Mouse (Mus musculus) skeletal muscle tissue, adult 2 months (tissue): ENCODE data around the gene Tmcc2.
"Not testable (repeated sequence)": the region's sequence is repeated elsewhere in the genome, so short reads cannot be mapped to it uniquely, and the experiment has no call there.

Source experiments
- DNase-seq: peaks from one replicate; pipeline ENCODE4 v3.0.0-alpha.2; 2012; ENCODE audit warnings: low read depth, low spot score

The Tmcc2 gene

GRCm38 (mm10) chr1:132367692-132368506 is 23.2 kb downstream of the Tmcc2 start:
- DNase-seq, result peak; percentile 84

DNA sequence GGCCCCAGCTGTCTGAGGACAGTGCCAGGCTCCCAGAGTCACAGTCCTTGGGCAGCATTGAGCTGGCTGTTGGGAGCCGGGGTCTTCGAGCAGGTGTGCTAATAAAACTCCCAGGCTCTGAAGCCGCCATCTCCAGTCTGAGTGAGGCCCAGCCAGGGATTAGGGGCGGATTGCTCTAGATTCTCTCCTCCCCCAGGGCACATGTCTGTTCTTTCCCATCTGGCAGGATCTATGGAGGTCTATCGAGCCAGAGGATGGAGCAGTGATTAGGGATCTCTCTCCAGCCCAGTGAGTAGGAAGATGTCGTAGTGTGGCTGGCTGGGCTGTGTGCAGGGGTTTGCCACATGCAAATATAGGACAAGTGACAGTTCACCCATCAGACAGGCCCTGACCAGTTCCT is 24.1 kb downstream of the Tmcc2 start:
- DNase-seq, result no peak

- no peak for DNase-seq
These were observed 24.8 kb downstream of the Tmcc2 start for GRCm38 (mm10) chr1:132366235-132366634.

GRCm38 (mm10) chr1:132365645-132366044 is 25.4 kb downstream of the Tmcc2 start:
- DNase-seq, result no peak

DNA sequence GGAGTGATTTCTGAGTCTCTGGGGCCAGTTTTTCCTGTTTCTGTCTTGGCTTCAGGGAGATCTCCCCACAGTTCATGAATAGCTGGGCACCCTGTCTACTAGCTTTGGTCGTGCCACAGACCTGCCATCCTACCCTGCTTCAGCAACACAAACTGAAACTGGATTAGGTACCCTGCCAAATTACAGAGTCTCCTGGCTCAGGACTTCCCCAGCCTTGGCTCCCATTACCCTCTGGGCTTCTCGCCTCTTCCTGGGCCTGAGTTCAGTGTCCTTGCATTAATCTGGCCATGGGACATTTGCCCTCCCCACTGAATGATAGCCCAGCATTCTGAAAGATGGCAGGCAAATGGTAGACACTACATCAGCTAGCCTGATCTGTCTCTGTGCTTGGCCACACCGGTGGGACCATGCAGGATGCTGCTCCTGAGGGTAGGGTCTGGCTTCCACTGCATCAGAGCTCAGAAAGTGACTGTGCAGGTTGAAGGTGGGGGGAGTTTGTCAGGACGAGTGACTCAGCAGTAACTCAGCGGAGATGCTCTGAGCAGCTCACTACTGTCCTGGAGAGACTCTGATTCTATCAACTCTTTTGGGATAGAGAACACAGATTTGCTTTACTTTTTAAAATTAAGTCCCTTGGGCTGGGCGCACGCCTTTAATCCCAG is 26.1 kb downstream of the Tmcc2 start:
- peak; percentile 82 for DNase-seq

- no peak for DNase-seq
These were observed 26.7 kb downstream of the Tmcc2 start for GRCm38 (mm10) chr1:132364388-132364787.

DNA sequence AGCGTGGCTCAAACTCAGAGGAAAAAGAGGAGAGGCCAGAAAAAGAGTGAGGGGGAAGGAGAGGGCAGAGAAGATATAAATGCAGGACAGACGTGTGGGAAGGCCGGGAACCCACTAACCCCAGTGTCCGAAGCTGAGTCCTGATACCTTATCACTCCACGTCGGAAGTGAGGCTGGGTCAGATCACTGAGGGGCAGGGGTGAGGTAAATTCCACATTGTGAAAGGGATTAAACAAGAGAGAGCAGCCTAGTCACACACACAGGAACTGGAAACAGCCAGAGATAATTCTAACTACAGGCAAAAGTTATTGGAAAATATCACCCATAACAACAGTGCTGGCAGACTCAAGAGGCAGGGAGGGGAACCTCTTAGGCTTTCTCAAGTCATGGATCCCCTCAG is 29.1 kb downstream of the Tmcc2 start:
- no peak for DNase-seq

DNA sequence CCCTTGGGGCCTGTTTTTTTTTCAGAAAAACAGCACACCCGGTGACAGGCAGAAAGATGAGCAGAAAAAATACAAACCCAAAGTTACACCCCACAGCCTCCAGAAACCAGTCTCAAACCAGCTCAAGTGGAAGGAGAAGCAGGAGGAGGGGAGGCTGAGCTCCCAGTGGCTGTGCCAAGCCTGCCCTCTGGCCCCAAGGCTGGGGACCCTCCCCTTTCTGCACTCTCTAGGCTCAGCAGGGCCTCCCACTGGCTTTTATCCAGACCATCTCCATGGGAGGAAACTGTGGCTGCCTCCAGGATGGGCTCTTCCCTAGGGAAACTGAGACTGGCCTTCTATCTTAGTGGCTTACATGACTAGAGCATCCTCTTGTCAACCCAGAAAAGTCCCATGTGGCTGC is 34.2 kb downstream of the Tmcc2 start:
- DNase-seq, result no peak

DNA sequence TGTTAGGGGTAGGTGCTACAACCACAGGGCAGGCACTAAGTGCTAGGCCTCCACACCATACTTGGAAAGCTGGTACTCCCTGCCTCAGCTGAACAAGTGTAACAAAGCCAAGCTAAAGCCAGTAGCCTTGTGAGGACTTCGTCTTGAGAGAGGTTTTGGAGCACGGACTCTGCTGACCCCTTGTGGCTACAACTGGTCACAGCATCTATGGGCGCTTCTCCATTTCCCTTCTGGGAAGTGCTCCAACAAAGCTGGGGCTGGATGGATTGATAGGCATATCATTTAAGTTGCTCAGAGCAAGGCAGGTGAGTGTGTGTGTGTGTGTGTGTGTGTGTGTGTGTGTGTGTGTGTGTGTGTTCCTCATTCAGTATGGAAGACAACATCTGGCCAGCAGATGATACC is 35.2 kb downstream of the Tmcc2 start:
- peak; percentile 93 for DNase-seq

GRCm38 (mm10) chr1:132355162-132355601 is 35.9 kb downstream of the Tmcc2 start:
- DNase-seq, result no peak

GRCm38 (mm10) chr1:132354234-132354633 is 36.8 kb downstream of the Tmcc2 start:
- no peak for DNase-seq

GRCm38 (mm10) chr1:132353389-132353788 is 37.7 kb downstream of the Tmcc2 start:
- DNase-seq, result no peak

GRCm38 (mm10) chr1:132351058-132351457 is 40.0 kb downstream of the Tmcc2 start:
- DNase-seq, result no peak

DNA sequence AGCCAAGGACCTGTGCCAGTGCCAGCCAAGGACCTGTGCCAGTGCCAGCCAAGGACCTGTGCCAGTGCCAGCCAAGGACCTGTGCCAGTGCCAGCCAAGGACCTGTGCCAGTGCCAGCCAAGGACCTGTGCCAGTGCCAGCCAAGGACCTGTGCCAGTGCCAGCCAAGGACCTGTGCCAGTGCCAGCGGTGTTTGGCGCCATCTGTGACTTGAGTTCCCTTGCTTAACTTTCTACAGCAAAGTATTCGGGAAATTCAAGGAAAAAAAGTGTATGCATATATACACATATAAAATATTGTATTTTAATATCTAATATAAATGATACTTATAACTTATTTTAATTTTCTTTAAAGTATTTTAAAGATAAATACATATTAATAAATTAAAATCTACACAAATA is 41.5 kb downstream of the Tmcc2 start:
- not testable (repeated sequence) for DNase-seq

DNA sequence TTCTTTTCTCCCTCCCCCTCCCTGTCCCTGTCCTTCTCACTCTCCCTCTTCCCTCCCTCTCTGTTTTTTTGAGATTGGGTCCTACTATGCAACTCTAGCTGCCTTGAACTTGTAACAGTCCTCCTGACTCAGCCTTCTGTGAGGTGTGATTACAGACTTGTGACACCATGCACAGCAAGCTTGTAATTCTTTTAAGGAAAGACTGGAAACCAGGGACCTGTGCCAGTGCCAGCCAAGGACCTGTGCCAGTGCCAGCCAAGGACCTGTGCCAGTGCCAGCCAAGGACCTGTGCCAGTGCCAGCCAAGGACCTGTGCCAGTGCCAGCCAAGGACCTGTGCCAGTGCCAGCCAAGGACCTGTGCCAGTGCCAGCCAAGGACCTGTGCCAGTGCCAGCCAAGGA is 42.0 kb downstream of the Tmcc2 start:
- not testable (repeated sequence) for DNase-seq

DNA sequence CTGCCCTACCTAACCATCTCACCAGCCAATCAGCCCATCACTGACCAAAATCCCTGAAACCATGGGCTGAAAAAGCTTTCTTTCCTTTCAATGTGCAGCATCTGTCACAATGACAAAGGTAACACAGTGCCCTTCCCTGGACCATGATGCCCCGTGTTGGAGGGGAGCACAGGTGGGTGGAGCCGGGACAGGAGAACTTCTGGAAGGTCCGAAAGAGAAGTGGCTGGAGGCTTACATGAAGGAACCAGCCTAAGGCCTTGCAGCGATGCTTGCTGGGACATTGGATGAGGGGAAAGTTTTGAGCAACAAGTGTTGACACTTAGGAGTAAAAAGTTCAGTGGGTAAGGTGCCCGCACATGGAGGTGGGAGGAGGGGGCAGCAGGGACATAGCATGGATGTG is 42.7 kb downstream of the Tmcc2 start:
- no peak for DNase-seq

DNA sequence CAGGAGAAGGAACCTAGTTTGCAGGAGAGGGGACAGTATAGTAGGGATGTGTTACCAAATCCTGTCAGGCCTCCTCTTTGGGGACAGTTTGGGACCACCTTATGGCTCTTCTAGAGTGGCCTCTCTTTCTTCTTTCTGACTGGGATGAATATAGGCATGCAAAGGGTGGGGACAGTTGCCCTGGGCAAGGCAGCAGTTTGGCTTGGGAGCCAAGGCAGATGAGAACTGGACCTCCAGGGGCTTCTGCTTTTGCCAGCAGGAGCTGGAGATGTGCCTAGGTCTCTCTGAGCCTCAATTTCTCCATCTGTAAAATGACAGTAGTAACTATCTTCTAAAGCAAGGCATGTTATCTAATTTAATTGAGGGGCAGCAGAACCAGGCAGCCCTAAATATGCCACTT is 44.1 kb downstream of the Tmcc2 start:
- DNase-seq, result no peak

DNA sequence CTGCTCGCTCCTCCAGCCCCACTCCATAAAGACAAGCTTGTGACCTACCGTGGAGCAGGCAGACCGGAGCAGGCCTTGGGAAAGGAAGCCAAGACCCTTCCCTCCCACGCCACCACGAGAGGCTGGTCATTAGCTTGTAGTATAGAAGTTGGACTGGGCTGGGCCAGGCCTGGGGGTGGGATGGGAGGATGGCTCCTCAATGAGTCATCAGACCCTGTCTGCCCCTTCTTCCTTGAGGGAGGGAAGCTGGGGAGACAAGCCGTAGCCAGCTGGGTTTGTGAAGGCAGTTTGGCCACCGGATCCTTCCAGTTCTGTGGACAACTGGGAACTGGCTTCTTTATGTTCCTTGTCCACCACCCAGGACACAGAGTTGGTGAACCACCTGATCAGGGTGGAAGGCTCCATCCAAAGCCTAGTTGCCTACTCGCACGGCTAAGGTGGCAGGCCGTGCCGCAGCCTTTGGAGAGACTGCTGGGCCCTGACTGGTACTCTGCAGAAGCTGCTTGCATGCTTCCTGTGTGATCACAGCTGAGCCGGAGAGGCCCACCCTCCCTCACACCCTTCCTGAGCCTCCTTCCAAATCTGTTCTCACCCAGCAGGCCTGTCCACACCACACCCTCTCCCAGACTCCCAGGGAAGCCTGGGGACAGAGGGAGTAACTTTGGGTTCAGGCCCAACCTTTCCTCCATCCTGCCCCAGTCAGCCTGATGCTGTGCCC is 44.8 kb downstream of the Tmcc2 start:
- DNase-seq, result peak; percentile 75

DNA sequence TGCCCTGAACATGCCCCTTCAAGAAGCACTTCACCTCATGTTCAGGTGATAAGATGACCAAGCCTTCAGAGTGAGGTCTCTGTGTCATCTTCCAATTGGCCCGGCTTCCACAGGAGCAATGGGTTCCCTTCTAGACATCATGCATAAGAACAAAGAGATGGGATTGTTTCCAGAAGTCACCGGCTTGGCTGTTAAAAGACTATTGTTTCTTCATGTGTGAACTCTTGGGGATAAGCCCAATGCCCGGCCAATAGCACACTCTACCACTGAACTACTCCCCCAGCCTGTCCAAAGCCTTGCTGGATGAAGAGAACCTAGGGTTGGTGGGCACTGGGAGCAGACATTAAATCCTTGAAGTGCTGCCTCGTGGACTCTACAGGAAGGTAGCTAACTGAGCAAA is 45.6 kb downstream of the Tmcc2 start:
- DNase-seq, result no peak

- no peak for DNase-seq
These were observed 47.4 kb downstream of the Tmcc2 start for GRCm38 (mm10) chr1:132343656-132344055.

DNA sequence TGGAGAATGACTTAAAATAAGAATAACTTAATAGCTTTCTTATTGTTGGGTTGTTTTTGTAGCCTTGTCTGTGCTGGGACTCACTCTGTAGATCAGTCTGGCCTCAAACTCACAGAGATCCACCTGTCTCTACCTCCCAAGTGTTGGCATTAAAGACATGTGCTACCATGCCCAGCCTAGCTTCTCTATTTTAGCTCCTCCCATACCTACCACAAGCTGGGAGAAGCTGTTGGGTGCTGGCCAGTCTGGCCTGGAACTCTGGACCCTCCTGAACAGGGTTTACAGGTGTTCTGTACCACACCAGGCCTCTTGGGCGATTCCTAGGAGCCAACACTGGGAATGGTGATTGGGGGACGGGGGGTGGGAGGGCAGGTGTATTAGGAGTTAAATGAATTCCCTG is 47.9 kb downstream of the Tmcc2 start:
- DNase-seq, result no peak

GRCm38 (mm10) chr1:132342518-132342917 is 48.6 kb downstream of the Tmcc2 start:
- no peak for DNase-seq
